Mouse (Mus musculus): ENCODE measurements around the gene Apol7e.
"Not testable (repeated sequence)": the region's sequence is repeated elsewhere in the genome, so short reads cannot be mapped to it uniquely, and the experiment has no call there.

Gene Apol7e

DNA sequence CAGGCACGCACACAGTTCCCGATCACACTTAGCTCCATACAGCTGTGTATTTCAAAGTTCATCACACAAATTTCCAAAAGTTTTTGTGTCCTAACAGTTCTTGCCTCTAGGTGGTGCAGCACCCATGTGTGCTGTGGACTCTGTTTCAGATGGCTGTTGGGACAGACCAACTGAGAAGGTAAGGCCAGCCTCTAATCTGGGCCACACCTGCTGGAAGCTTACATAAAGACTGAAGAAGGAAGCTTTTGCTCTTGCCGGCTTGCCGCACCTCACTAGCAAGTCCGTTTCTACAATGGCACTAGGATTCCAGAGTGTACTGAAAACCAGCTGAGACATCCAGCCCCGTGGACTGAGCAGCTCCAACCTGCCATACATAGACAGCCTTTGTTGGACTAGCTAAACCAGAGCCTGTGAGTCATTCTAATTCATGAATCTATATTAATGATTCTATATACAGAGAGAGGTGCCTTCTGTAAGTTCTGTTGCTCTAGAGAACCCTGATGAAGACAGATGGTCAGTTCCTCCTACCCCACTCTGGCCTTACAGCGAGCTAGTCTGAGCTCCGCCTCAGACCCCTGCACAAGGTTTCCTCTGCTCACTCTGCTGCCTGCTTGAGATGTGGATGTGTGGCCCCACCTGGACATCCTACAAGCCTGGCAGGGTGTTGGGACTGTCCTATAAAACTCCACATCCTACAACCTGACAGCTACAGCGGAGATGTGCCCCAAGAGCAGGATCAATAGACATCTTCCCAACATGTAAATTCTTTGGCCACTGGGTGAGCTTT is 42.0 kb downstream of the Apol7e start:
- DNase-seq (ENCODE audit: low spot score in 2 of 2), result no peak

DNA sequence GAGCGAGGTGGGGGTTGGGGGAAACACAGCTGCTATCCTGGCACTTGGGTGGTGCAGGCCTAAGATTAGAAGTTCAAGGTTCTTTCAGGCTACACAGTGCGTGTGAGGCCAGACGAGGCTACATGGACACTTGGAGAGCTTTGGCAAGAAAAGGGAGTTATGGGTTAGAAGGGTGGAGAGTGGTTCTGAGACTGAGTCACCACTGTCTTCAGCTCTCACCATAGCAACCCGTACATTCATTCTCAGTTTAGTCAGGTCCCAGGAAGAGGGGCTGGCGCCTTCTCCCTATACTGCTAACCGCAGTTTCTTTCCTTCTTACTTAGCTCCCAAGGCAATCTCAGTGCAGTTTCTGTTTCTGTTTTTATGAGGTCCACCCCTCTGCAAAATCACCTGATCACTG is 42.9 kb downstream of the Apol7e start:
- not testable (repeated sequence) for DNase-seq (ENCODE audit: low spot score in 2 of 2)

DNA sequence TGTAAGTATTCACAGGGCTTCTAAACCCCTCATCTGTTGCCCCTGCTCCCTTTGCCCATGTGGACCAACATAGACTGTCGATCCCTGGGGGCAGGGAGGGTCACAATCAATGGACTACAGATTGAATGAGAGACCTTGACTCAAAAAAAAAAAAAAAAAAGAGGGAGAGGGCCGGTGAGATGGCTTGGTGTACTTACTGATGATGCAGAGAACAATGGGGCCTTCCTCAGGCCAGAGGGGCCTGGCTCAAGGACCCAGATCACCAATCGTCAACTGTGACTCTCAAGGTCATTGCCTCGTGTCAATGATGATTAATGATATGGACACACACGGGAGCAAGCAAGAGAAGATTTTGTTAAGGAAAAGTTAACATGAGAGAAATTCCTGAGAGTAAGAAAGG is 46.0 kb downstream of the Apol7e start:
- DNase-seq (ENCODE audit: low spot score in 2 of 2), result no peak

DNA sequence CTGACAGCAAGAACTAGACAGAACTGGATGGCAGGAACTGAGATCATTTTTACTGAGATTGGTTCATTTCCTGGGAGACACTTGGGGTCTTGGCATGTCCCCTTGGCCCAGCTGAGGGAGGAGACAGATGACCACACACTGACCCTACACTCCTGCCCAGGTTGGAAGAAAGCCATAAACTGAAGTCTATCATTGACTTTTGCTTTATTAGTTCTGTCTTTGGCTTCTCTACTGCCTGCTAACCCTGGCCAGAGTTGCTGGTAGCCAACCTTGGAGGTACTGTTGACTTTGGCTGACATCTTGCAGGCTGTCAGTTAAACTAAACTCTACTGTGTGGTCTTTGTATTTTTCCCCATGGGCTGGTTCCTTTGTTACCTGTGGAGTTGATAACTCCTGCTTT is 46.4 kb downstream of the Apol7e start:
- DNase-seq (ENCODE audit: low spot score in 2 of 2), result no peak

DNA sequence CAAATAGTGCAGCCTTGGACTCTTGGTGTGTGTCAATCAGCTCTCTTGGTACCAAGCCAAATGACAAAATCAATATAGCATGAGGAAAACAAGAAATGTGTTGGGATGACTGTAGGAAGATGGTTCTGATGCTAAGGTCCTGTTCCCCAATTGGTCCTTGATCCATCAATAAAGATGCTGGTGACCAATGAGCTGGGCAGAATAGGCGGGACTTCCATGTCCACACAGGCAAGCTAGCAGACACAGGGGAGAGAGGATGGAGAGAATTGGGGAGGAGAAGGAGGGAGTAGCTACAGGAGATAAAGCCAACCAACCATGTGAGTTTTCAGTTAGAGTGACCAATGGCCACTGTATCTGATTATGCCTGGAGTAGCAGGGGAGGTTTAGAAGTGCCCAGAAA is 47.7 kb downstream of the Apol7e start:
- DNase-seq (ENCODE audit: low spot score in 2 of 2), result no peak

DNA sequence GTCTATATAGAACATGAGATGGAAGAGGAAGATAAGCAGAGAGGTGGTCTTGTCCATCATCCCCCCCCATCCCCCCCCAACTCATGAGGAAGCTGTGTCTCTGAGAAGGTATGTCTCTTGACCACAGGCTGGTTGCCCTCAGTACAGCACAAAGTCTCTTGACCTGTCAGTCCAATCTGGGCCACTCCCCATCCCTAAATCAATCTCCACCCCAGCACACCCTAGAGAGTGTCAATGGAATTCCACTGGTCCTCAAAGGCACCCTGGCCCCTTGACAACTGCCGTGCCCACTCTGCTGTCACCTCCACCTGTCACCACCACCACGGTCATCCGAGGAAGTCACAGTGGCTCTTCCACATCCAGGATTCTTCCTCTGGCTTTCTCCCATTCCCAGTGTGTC is 49.8 kb downstream of the Apol7e start:
- DNase-seq (ENCODE audit: low spot score in 2 of 2), result no peak

DNA sequence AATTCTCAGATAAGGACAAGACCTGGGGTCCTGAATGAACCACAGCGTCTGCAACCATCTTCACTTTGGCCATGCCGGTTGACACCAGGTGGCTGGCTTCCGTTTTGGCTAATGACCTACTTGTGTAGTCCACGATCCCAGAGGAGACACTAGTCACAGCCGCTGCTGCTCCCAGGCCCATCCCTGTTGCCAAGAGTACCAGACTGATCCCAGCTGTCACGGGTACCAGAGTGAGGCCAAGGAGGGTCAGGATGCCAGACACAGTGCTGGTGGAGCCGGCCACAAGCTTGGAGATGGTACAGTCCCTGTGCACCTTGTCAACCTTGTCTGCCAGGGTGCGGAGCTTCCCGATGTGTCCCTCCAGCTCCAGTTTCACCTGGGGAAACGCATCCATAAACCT is 51.1 kb downstream of the Apol7e start:
- DNase-seq (ENCODE audit: low spot score in 2 of 2), result no peak

DNA sequence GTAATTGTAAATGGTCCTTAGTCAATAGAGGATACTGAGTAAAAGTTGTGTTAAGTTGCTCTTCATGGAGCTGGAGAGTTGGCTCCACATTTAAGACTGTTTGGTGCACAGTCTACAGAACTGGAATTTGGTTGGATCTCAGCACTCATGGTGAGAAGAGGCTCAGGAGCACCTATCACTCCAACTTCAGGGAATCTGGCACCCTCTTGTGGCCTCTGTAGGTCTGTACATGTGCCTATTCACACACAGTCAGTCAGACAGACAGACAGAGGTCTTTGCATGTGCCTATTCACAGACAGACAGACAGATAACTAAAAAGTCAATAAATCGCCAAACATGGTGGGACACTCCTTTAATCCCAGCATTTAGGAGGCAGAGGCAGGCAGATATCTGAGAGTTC is 51.8 kb downstream of the Apol7e start:
- no peak for DNase-seq (ENCODE audit: low spot score in 2 of 2)

DNA sequence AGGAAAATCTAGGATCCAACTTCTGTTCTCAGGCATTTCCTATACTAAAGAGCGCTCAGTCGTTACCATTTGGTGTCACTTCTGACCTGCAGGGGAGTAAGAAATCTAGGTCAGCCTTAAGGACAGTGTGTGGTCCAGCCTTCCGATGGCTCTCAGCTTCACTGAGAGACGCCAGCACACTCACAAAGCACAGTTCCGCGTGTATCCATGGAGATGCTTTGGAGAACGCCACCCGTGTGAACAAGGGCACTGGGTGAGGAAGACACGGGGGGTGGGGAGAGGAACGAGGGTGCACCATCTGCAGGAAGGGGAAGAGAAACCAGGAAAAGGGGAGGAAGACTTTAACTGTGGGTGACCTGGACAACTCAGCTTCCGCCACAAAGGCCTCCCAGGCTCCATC is 53.8 kb downstream of the Apol7e start:
- DNase-seq (ENCODE audit: low spot score in 2 of 2), result no peak

DNA sequence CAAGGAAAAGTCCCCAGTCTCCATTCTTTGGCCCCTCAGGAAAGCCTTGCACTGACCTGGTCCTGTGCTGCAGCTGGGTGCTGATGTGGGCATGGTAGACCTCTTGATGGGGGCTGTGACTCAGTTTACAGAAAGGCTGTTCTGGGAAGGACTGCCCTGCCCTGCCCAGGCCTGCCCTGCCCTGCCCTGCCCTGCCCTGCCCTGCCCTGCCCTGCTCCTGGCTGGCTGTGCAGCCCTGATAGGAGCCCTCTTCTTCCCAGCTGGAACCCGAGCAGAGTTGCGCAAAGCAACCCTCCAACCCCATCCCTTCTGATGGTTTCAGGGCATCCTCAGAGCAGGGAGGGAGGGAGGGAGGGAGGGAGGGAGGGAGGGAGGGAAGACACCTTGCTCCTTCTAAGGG is 56.5 kb downstream of the Apol7e start:
- no peak for DNase-seq (ENCODE audit: low spot score in 2 of 2)

DNA sequence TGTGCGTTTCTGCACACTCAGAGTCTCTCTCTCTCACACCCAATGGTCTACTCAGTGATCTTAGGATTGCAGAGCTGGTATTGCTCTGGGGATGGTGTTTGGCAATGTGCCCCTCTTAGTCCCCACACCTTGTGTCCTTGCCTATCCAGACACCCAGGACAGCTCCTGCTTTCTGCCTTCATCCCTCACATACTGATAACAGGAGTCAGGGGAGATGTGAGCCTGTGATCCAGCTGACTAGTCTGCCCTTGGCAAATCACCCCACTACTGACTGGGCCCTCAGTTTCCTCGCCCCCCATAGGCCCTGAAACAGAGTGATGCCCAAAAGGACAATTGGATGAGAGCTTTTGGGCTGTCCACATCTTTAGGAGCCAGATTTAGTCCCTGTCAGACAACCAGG is 57.4 kb downstream of the Apol7e start:
- no peak for DNase-seq (ENCODE audit: low spot score in 2 of 2)

DNA sequence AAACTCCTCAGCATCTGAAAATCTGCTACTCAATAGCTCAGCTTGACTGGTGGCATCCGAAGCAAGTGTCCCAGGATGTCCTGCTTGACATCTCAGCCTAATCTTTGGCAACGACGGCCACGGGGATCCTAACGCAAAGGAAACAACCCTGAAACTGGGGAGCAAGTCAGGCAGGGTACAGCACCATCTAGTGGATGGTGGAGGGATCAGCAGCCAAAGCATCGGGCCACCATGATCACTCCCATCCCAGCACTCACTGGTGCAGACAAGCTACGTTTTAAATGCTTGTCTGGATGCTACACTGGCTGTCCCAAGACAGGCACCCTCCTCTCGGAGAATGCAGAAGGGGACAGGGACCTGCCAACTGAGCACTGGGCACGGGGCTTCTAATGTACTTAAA is 58.2 kb downstream of the Apol7e start, which contains the start of gene Apol8:
Apol8 (minus strand) TSS at position 156 of the 400 bp plus-strand sequence.
- DNase-seq (ENCODE audit: low spot score in 2 of 2), result peak; percentile 42 to 61

DNA sequence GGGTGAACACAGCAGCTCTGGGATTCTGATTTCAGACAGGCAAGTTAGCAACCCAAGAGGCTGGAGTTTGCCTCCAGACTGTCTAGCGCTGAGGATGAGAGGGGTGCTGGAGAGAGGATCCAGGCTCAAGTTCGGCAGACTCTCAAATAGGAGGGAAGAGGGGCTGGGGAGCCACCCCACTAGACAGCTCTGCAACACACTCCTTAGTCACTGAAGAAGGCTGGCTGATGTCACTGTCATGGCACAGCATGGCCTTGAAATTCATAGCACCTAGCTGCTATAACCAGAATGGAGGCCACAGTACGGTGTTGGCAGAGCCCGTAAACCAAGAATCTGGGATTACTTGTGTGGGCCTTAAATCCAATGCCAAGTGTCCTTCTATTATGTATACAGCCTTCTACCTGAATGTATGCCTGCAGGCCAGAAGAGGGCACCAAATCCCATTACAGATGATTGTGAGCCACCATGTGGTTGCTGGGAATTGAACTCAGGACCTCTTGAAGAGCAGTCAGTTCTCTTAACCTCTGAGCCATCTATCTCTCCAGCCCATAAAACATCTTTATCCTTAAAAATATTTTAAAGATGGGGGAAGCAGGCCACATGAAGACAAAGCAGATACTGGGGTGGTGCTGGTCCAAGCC is 59.0 kb downstream of the Apol7e start:
- DNase-seq (ENCODE audit: low spot score in 2 of 2), result no peak

DNA sequence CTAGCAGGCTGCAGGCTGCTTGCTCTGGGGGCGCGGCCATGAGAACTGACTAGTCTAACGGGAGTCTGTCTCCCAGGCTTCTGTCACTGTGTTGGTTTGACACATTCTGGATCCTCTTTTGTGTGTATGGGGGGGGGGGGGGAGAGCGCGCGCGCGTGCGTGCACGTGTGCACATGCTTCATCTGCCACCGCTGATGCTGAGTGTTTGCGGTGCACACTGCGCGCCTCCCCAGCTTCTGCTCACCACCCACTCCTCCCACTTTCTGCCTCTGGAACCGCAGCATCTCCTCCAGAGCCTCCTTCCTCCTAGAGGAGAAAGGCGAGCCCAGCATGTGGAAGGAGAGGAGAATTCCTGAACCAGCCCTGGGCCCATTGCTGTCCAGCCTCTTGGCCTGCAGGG is 61.4 kb downstream of the Apol7e start:
- no peak for DNase-seq (ENCODE audit: low spot score in 2 of 2)

DNA sequence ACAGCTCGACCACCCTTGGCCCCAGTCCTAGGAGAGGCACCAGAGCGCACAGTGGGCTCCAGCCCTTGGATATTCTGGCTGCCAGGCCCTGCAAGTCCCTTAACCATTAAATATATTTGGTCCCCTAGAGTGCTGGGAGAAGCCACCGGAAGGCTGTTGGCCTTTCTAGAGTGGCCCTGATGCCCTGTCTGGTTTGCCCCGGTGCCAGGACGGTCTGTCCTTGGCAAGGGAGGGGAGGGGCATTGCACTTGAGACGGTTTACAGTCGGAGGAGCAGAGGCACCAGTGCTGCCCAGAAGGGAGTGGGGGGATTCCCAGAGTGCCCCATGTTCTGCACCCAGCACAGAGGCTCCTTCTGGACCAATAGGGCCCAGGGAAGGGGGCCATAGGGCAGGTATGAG is 62.4 kb downstream of the Apol7e start:
- no peak for DNase-seq (ENCODE audit: low spot score in 2 of 2)

DNA sequence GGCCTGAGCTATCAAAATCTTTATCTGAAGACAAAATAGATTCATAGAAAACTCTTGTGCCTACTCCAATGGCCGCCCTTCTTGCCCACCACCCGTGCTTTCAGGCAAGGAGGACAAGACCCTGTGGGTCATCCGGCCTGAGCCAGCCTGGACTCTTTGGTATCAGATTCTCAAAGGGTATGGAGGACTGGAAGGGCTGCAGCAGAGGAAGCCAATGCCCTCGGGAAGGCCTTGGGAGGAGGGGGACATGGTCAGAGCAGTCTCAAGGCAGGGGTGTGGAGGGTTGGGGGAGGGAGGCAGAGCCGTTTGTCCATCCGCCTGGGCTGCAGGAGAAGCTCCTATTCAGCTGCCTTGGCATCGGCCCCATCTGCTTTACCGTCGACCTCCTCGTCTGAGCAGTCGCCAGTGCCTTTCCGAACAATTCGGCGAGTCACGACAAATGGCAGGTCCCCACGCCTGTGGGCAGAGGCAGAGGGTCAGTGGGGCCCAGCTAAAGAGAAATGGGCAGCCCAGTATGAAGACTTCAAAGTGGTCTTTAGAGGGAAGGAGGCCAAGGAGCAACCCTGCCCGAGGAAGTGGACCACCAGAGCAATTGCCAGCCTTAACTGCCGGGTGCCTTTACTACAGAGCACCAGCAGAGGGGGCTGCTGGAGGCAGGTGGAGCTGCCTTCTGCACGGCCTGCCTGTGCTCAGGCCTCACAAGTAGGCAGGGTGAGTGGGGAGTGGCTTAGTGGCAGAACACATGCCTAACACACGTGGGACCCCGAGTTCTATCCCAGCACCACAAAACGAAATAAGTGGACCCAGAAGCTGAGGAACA is 63.1 kb downstream of the Apol7e start:
- no peak for DNase-seq (ENCODE audit: low spot score in 2 of 2)

DNA sequence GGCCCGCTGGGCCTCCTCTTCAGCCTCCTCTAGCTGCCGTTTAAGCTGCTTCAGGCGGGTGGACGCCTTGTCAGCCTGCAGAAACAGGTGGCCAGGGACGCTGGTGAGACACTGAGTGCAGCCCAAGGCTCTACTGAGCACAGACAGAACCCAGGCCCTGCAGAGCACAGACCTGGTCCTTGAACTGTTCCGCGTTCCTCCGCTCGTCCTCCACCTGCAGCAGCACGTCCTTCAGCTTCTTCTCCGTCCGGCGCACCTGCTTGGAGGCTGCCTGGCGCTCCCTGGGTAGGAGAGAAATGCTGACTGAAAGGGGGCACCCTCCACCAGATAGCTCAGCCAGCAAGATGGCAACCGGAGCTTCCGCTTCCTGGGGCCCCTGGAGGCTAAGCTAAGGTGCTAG is 64.4 kb downstream of the Apol7e start:
- DNase-seq (ENCODE audit: low spot score in 2 of 2), result no peak

DNA sequence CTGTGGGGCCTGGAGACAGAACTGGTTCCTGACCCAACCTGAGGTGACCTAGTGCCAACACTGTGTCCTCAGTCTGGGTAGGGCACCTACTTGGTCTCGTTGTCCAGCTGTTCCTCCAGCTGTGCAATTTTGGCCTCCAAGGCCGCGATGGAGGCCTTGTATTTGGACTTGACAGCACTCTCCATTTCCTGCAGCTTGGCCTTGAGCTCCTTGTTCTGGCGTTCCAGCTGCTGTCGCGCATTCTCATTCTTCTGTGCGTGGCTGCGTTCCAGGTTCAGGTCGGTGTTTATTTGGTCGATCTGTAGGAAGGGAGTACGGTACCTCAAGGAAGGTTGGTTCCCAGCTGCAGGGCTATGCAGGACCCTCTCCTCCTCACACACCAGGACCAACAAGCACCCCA is 65.0 kb downstream of the Apol7e start:
- no peak for DNase-seq (ENCODE audit: low spot score in 2 of 2)

DNA sequence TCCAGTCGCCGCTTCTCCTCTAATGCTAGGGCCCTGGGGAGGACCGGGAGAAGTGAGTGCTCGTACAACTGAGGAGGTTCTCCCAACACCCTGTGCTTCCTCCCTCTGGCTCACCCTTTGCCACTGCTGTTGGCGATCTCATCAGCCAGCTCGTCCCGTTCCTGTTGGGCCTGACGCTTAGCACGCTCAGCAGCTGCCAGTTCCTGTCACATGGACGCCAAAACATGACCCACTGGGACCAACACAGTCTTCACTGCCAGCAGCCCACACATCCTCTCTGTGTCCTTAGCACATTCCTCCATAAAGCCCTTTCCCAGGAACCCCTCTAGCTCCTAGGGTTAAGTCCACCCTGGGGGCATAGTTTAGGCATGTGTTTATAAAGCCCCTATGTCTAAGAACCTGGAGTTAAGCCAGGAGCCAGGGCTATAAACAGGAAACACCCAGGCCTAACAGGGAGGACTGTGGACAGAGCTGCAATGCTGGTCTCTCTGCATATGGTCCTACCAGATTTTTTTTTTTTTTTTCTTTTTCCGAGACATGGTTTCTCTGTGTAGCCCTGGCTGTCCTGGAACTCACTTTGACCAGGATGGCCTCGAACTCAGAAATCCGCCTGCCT is 65.8 kb downstream of the Apol7e start:
- DNase-seq (ENCODE audit: low spot score in 2 of 2), result no peak

DNA sequence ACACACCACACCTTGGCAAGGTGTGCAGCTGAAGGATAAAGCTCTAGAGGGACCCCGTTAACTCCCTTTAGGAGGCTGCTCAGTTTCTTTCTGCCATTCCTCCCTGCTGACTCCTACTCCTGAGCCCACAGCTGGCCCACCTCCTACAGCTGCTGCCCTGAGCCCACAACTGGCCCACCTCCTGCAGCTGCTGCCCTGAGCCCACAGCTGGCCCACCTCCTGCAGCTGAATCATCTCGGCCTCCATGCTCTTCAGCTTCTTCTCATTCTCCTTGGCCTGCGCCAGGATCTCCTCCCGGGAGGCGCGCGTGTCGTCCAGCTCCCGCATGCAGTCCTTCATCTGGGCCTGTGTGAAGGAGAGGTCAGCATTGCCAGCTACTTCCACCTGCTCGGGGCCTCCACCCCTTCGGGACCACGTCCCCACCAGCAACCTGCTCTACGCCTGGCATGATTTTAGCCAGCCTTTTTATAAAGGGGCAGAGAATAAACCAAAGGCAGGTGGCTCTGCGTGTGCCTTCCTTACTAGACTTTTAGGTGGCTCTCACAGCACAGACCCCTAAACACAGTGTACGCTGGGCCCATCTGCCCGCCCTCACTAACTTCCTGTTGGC is 66.9 kb downstream of the Apol7e start:
- DNase-seq (ENCODE audit: low spot score in 2 of 2), result no peak

DNA sequence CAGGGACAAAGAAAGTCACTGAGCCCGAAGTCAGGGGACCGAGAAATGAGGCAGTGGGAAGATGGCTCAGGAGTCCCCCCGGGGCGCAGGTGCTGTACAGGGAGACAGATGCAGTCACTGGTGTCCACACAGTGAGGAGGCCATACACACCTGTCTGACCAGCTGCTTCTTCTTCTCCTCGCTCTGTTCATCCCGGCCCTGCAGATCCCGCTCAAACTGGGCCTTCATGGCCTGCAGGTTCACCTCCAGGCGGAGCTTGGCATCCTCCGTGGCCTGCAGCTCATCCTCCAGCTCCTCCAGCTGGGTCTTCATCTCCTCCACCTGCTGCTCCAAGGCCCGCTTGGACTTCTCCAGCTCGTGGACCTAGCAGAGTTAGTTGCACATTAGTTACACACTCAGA is 68.3 kb downstream of the Apol7e start:
- DNase-seq (ENCODE audit: low spot score in 2 of 2), result no peak

Measured in frontal cortex, postnatal 25 days (tissue).